Mouse (Mus musculus): ENCODE data around the gene Ndufs7.

- TF ChIP-seq POLR2A (IDR thresholded peaks at IDR 0.05; ENCODE audit: low read depth, low read length) (no peak), CTCF (IDR thresholded peaks at IDR 0.05; ENCODE audit: extremely low read depth, insufficient read depth, insufficient read length, insufficient replicate concordance) (no peak)
Measured at GRCm38 (mm10) chr10:80260642-80261584, 12.0 kb downstream of the Ndufs7 start, which contains the start of the genes Gamt and Dazap1.

All from spleen, adult 2 months (tissue).